Mouse (Mus musculus) heart, adult 2 months (tissue): ENCODE data around the gene Zswim4. TPM values are rescaled to one million over a fixed set of nuclear protein-coding genes. Genes with fewer than 3 reads are reported as not detected.

Experiments used
- DNase-seq, 2 experiments: peaks; one replicate each; pipeline ENCODE4 v3.0.0; 2021
- H3K27ac ChIP-seq: fragments of 200-600 bp; 2 replicates; pipeline ENCODE4 v1.8.1; 2022
- H3K27me3 ChIP-seq: fragments of 200-500 bp; 2 replicates; pipeline ENCODE4 v1.6.1; 2012; ENCODE audit warnings: mild to moderate bottlenecking, low read length, inconsistent platforms, mixed read lengths; ENCODE audit not compliant: control insufficient read depth, insufficient read depth
- H3K36me3 ChIP-seq: fragments of 200-500 bp; 2 replicates; pipeline ENCODE4 v1.6.1; 2012; ENCODE audit warnings: low read length, inconsistent platforms; ENCODE audit not compliant: control insufficient read depth, insufficient read depth
- H3K4me1 ChIP-seq: fragments of 200-500 bp; 2 replicates; pipeline ENCODE4 v1.6.1; 2011; ENCODE audit warnings: low read length; ENCODE audit not compliant: control insufficient read depth, insufficient read depth
- H3K4me3 ChIP-seq: fragments of 200-600 bp; 2 replicates; pipeline ENCODE4 v1.8.1; 2022
- H3K79me2 ChIP-seq: fragments of 200-500 bp; replicated peaks from 2 replicates; pipeline ENCODE4 v1.6.1; 2012; ENCODE audit warnings: mild to moderate bottlenecking, inconsistent platforms, low read length, moderate library complexity, mixed read lengths; ENCODE audit not compliant: control insufficient read depth, insufficient read depth
- H3K9ac ChIP-seq: fragments of 200-500 bp; 2 replicates; pipeline ENCODE4 v1.6.1; 2012; ENCODE audit warnings: low read depth, mild to moderate bottlenecking, control low read depth, inconsistent platforms, low read length, mixed read lengths
- CTCF ChIP-seq: fragments of 200-600 bp; IDR thresholded peaks from 2 replicates; pipeline ENCODE4 v1.8.1; 2022; ENCODE audit warnings: antibody characterized with exemption, mild to moderate bottlenecking, moderate library complexity
- EP300 ChIP-seq: fragments of 200-500 bp; IDR thresholded peaks from 2 replicates; pipeline ENCODE4 v1.6.1; 2011; ENCODE audit warnings: low read depth, low read length, control low read depth; ENCODE audit not compliant: insufficient read depth
- POLR2A ChIP-seq: fragments of 200-500 bp; IDR thresholded peaks from 2 replicates; pipeline ENCODE4 v1.6.1; 2011; ENCODE audit warnings: mild to moderate bottlenecking, low read depth, low read length, control low read depth; ENCODE audit not compliant: insufficient read depth
- WGBS: fragments of 180-500 bp; shearing (Covaris S2); methylation state at CpG from one replicate; pipeline ENCODE4 v1.1.7; 2018; 5-methylcytosine and 5-hydroxymethylcytosine counted together
- intact Hi-C: fragments of 180-260 bp; cut with DNase I; formaldehyde crosslinking; loops from one replicate; pipeline ENCODE4 v1.15.1; 2025
- polyA plus RNA-seq: library from polyadenylated mRNA; depleted of rRNA; stranded (reverse); fragments of >200 nt; gene quantifications from 2 replicates; pipeline ENCODE4 v1.2.3, GENCODE M21; 2012
- total RNA-seq, 2 experiments: library from RNA; stranded (reverse); gene quantifications; 2 replicates each; pipeline ENCODE4 v1.2.3; 2021

The Zswim4 gene
- total and polyA plus RNA-seq, 3 experiments: 6.8 to 10.4 (median 8.2) TPM

GRCm38 (mm10) chr8:84202938-84203917 lies 33.6 kb downstream of the Zswim4 start:
- Histone ChIP-seq H3K36me3 (peaks cover 29% of the 10 kb centered on the region), H3K4me1 (peaks cover 25% of the 10 kb centered on the region), H3K27ac (peak overlapping the region; percentile 99), H3K9ac (peak overlapping the region; percentile 99), H3K4me3 (peak overlapping the region; percentile 94), H3K27me3 (no peaks in the 10 kb centered on the region), H3K79me2 (peaks cover 7% of the 10 kb centered on the region)
- intact Hi-C loops: no loop called here
- TF ChIP-seq POLR2A (peak; percentile 79), CTCF (no peak), EP300 (peak; percentile 81)
- under 1% methylated on average over 34 of the region's 34 CpGs for WGBS
- DNase-seq: peak; percentile 91 to 94

GRCm38 (mm10) chr8:84202466-84202865 lies 34.4 kb downstream of the Zswim4 start:
- H3K36me3 ChIP-seq: peaks cover 24% of the 10 kb centered on the region
- peak overlapping the region; percentile 99 for H3K9ac ChIP-seq
- peaks cover 19% of the 10 kb centered on the region for H3K4me1 ChIP-seq
- peak; percentile 76 to 84 for DNase-seq
- peak overlapping the region; percentile 94 for H3K4me3 ChIP-seq
- H3K79me2 ChIP-seq: peaks cover 7% of the 10 kb centered on the region
- TF ChIP-seq CTCF: no peak
- 0 out of 2 replicates have a peak, but pooled peaks have one; percentile 31 for TF ChIP-seq EP300
- TF ChIP-seq POLR2A: peak; percentile 45; the same call in 1 of the 2 replicates
- H3K27ac ChIP-seq: peak overlapping the region; percentile 99
- WGBS: 8% methylated on average over 9 of the region's 9 CpGs
- H3K27me3 ChIP-seq: no peaks in the 10 kb centered on the region
- intact Hi-C loops: no loop called here

DNA sequence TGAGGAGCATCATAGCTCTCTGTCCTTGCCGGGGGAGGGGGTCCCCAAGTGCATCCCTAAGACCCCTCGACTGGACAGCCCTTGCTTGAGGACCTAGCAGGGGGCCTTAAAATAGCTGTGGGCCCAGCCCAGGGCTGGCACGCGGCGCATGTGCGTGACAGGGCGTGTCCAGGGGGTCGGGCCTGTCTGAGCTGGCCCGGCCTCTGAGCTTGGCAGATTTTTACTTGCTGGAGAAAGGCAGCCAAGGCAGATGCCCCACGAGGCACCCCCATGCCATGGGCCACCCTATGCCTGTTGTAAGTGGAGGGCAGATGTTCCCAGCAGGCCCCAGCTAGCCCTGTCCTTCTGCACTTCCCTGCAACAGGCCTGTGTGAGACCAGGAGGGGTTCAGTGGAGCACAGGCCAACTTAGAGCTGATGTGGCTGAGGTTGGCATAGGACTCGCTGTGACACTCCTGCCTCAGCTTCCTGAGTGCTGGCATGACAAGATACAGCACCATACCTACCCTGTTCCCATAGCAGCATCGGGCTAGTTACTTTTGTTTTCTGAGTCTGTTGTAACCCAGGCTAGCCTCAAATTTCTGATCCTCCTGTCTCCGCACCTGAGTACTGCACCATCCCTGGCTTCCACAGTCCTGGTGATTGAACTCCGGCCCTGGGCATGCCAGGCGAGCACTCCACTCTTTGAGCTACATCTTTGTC lies 35.2 kb downstream of the Zswim4 start:
- peak overlapping the region; percentile 99 for H3K9ac ChIP-seq
- peak overlapping the region; percentile 99 for H3K27ac ChIP-seq
- intact Hi-C loops: no loop called here
- no peak for TF ChIP-seq CTCF
- TF ChIP-seq EP300: 0 out of 2 replicates have a peak, but pooled peaks have one; percentile 34
- peak; percentile 89 for TF ChIP-seq POLR2A
- WGBS: 12% methylated on average over 15 of the region's 15 CpGs
- no peaks in the 10 kb centered on the region for H3K27me3 ChIP-seq
- H3K4me3 ChIP-seq: peak overlapping the region; percentile 94
- peak; percentile 92 for DNase-seq
- H3K4me1 ChIP-seq: peaks cover 16% of the 10 kb centered on the region
- H3K79me2 ChIP-seq: peaks cover 7% of the 10 kb centered on the region
- H3K36me3 ChIP-seq: peaks cover 16% of the 10 kb centered on the region

- peak overlapping the region; percentile 99 for H3K27ac ChIP-seq
- peaks cover 15% of the 10 kb centered on the region for H3K36me3 ChIP-seq
- peak overlapping the region; percentile 99 for H3K9ac ChIP-seq
- TF ChIP-seq POLR2A (peak; percentile 81), EP300 (no peak), CTCF (no peak)
- no peaks in the 10 kb centered on the region for H3K27me3 ChIP-seq
- H3K4me1 ChIP-seq: peaks cover 13% of the 10 kb centered on the region
- WGBS: under 1% methylated on average over 70 of the region's 70 CpGs
- H3K4me3 ChIP-seq: peak overlapping the region; percentile 94
- H3K79me2 ChIP-seq: peaks cover 5% of the 10 kb centered on the region
- DNase-seq: peak; percentile 93 to 96
- intact Hi-C loops: no loop called here
Observed at GRCm38 (mm10) chr8:84200652-84201544, 36.0 kb downstream of the Zswim4 start.

DNA sequence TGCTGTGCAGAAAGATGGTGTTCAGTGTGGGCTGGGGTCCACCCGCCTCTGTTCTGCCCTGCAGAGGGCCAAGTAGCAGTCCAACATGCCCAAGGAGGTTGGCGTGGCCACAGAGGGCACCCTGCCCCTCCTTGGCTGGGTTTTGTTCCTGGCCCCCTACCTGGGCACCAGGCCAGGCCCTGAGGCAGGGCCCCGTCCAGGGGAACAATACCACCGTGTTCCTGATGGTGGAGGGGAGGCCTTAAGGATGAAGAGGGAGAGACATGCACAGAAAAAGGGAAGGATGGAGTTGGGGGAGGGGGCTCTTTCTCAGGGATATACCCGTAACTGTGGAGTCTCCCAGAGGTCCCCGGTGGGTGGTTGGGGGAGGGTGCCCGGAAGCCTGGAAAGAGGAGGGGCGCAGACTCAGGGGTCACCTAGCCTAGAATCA lies 36.7 kb downstream of the Zswim4 start:
- TF ChIP-seq CTCF (no peak), POLR2A (no peak), EP300 (no peak)
- Histone ChIP-seq H3K79me2 (peaks cover 4% of the 10 kb centered on the region), H3K9ac (peak overlapping the region; percentile 37), H3K4me3 (peak overlapping the region; percentile 94), H3K36me3 (peaks cover 8% of the 10 kb centered on the region), H3K4me1 (peaks cover 11% of the 10 kb centered on the region), H3K27me3 (no peaks in the 10 kb centered on the region), H3K27ac (peak overlapping the region; percentile 99)
- intact Hi-C loops: no loop called here
- WGBS: 25% methylated on average over 8 of the region's 8 CpGs
- peak in 1 of 2 experiments; percentile 60 for DNase-seq
